Mouse (Mus musculus): Measurements from ENCODE around the gene H60c.
"Not testable (repeated sequence)": the region's sequence is repeated elsewhere in the genome, so short reads cannot be mapped to it uniquely, and the experiment has no call there.

H60c gene

DNA sequence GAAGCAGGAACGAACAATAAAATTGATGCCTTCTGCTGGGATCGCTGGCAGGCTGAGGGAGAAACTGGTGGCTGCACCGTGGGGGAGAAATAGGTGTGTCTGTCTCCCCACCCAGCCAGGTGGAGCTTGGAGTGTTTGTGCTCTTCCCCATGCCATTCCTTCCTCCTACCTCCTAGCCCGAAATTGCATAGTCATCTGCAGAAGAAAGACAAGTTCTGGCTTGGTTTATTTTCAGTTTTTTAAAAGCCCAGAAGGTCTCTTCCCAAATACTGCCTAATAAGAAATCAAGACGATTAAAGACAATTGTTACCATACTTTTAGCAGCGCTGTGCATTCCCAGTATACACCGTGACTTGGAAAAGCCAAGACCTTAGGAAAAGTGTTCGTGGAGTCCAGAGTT is at the start of gene H60c:
H60c (minus strand) TSS at position 101 of the 400 bp plus-strand sequence.
- no peak for DNase-seq (ENCODE audit: low read depth)

DNA sequence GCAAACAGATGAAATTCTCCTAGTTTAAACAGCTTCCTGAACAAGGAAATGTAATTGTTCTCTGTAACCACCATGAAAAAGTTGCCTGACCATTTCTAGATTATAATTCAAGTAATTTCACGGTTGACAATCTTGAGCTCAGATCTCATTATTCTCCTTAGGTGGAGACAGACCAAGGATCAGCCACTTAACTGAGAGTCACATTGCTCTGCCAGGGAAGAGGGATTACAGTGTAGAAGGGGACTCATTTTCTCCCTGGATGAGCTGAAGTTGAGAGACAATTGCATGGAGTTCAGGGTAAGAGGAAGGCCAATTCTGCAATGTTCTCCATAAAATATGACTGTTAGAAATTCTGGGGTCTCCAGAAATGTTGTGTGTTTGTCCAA is 41.2 kb upstream of the H60c start:
- DNase-seq (ENCODE audit: low read depth): no peak

DNA sequence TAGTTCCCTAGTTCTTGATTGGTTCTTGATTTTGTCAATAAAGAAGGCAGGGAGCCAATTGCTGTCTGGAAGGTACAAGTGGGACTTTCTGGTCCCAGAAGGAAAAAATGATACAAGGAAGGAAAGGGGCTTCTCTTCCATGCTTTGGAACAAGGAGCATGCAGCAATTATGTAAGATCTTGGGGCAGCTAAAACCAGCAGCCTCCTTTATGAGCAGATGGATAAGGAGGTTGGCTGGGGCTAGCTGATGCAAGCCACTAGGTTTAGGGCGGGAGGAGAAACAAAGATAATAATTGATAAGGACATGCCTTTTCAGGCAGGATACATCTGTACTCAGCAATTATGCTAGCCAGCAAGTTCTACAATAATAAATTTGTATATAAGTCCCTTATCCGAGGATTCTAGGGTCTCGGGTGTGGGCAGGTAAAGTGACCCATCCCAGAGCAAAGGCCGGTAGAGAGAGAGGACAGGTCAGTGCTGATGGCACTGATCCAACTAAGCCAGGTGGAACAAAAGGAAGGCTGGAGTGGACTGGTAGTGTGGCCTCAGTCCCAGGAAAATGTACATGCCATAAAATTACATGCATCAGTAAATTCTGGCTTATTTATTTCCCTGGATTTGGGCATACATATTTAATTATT is 40.7 kb upstream of the H60c start:
- DNase-seq (ENCODE audit: low read depth): no peak

DNA sequence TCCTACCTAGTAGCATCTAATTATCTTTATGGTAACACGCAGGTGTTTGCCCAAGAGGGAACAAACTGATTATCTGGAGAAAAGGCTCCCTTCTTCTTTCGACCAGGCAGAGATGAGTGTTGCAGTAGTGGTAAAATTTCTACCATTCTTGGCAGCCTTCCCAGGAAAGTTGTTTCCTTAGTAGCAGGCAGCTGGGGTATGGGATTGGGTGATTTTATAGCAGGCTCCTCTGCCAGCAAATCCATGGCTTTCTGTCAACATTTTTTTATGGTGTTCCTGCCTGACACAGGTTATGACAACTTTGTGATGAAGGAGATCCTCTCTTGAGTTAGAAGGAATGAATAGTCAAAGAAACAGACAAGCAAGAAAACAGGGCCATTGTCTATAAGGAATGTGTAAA is 40.2 kb upstream of the H60c start:
- no peak for DNase-seq (ENCODE audit: low read depth)

DNA sequence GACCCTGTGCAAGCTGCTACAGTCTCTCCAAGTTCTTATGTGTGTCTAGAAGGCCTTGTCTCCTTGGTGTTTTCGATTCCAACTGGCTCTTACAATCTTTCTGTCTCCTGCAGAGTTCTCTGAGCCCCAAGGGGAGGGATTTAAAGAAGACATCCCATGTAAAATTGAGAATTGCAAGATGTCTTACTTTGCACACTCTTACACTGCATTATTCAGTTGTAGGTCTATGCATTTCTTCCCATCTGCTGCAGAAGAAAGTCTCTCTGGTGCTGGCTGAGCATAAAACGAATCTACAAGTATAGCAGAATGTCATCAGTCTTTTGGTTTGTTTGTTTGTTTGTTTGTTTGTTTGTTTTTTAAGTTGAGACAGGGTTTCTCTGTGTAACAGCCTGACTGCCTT is 26.4 kb upstream of the H60c start:
- DNase-seq (ENCODE audit: low read depth): no peak

DNA sequence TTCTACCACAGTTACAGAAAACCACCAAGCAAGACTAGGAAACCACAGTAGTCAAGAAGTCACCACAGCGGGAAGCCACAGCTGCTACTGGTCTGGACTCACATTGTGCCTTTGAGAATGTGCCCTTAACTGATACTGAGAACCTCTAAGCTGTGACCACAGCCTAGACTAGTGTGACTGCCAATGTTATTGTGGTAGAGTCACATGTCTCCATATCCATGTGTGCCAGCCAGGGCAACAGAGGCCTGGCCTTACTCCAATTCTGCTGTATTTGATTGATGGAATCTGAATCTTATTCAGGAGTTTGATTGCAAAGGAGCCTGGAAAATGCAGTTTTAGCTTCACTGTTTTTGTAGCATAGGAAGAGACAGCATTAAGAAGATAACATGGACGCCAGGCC is 13.5 kb upstream of the H60c start:
- DNase-seq (ENCODE audit: low read depth): no peak

DNA sequence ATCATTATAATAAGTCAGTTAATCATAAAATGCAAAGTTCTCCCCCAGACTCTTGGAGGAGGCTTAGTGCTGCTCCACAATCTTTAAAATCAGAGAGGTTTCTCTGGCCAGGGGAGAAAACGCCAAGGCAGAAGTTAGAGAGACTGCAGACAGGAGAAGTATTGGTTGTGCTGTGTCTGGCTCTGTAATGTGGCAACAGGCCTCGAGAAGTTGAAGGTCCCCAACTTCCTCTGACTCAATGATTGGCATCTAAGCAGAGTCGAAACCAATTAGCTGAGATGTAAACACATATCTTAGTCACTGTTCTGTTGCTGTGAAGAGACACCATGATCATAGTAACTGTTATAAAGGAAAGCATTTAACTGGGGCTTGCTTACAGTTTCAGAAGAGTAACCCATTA is 6.5 kb upstream of the H60c start:
- DNase-seq (ENCODE audit: low read depth): no peak

DNA sequence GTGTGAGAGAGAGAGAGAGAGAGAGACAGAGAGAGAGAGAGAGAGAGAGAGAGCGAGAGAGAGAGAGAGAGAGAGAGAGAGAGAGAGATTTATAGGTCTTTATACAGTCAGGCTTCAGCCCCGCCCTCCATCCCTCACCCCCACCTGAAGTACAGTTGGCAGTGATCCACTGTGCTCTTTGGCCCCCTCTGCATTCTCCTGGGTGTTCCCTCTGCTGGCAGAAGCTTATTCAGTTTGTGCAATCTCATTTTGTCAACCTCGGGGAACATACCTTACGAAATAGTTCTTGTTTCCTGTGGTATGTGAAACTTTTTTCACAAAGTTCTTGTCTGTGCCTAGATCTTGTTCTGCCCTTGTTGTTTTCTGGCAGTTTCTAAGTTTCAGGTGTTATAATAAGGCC is 3.5 kb upstream of the H60c start:
- no peak for DNase-seq (ENCODE audit: low read depth)

DNA sequence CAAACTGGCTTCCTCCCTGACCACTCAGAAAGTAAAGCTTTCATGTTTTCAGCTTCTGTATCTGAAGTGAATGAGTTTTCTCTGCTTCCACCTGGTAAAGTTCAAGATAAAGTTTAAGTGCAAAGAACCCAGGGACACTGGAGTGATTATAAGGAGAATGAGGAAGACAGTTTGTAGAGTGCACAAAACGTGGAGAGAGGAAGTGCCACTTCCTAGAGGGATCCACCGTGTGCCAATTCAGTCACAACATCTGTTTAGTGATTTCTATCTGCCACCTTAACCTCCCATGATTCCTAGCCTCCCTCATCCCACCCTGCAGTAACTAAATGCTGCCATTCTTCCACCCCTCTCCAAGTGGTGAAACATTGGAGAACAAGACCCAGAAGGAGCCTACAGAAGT is 842 bp downstream of the H60c start:
- DNase-seq (ENCODE audit: low read depth): no peak

DNA sequence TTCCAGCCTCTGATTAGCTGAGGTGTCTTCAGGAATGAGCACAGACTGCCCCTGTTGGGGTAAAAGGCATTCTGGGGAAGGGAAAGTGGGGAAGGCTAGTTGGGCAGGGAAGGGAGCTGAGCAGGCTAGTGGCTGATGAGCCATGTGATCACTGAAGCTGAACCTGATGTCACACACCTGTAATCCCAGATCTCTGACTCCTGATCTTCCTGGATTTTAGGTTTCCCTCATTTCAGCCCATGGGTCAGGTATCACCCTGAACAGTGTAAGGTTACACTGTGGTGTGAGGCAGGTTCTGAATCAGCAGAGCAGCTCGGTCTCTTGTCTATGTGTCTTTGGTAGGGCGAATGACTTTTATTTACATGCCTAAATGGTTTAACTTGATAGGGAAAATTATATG is 4.8 kb downstream of the H60c start:
- no peak for DNase-seq (ENCODE audit: low read depth)

DNA sequence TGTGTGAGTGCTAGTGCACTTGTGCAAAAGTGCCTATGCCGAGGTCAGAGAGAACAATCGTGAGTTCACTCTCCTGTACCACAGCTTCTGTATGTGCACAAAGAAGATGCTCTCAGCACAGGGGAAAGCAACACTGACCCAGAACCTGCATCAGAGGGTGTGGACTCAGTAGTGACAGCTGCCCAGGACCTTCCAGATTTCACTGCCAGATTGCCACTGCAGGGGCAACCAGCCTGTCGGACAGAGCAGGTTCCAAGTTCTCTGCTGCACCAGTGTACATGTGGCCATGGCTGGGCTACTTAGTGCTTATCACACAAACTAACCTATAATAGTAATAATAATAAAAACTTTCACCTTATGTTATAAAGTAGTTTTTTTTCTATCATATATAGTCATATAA is 10.2 kb downstream of the H60c start:
- no peak for DNase-seq (ENCODE audit: low read depth)

DNA sequence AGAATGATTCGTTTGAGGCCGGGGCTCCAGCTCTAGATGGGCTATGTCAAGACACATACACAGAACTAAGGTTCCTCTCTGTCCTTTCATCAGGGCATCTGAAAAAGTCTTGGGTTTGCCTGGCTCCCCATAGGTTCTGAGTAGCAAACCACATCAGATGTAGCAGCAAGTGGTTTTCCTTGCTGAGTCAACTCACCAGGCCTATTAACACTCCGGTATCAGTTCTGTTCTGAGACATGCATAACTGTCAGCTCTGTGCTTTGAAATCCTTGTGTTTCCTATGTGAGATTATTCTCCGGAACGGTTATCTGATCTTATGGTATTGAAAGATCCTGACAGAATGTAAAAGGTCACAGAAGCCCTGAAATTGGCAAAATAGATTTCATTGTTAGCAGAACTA is 29.1 kb downstream of the H60c start:
- DNase-seq (ENCODE audit: low read depth): not testable (repeated sequence)

DNA sequence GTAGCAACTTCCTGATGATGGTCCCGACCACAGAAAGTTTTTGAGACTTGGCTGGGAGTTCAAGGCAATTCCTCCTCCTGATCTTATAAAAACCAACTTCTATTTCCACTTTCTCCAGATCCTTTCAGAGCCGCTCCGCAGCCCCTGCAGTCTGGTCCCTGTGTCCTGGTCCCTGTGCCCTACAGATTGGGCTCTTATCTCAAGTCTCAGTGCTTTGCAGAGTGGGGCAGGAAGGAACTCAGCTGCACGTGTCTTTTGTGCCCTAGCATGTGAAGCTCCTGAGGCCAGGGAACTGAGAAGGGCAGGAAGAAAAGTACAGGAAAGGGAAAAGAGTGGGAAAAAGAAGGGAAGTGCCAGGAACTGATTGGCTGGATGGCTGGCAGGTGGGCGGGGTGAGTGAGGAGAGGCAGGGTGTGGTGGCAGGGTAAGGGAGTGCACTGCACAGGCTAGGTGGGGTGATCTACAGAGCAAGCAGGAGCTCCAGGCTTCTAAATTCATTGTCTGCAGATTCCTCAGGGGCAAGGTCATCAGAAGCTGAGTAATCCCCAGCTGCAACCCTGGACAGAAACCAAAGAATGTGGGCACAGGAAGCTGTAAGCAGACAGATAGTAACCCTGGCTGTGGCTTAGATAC is 30.8 kb downstream of the H60c start:
- DNase-seq (ENCODE audit: low read depth): no peak

DNA sequence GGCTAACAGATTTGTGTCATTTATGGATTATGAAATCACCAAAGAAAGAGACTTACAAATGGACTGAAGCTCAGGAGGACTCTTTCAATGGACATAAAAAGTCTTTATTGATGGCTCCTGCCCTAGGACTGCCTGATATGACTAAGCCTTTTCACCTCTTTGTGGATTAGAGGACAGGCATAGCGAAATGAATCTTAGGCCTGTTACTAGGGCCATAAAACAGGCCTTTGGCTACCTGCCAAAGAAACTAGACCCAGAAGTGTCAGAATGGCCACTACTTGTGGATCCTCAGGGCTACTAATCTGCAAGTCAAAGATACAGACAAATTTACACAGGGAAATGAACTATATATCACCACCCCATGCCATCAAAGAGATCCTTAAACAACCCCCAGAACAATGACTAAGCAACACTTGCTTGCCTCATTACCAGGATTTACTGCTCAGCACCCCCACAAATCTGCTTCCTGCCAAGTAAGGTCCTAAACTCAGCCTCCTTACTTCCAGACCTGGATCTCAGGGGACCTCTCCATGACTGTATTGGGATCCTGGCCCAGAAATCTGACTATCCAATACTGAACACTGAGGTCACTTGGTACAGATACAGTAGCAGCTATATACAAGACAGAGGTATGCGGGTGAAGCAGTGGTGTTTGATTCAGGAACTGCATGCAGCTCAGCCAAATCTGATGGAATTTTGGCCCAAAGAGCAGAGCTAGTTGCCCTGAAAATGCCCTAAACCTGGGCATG is 39.0 kb downstream of the H60c start:
- no peak for DNase-seq (ENCODE audit: low read depth)
